Mouse (Mus musculus) bone marrow macrophage, adult 2 months (primary cell): ENCODE data around the gene Cd248.

Experiments
- CTCF ChIP-seq: IDR thresholded peaks from 2 replicates; pipeline ENCODE4 v1.5.1; 2012; ENCODE audit warnings: low read depth, mild to moderate bottlenecking, low read length, moderate library complexity
- POLR2A ChIP-seq: IDR thresholded peaks from 2 replicates; pipeline ENCODE4 v1.6.1; 2012; ENCODE audit warnings: mild to moderate bottlenecking, low read depth, low read length, borderline replicate concordance

DNA sequence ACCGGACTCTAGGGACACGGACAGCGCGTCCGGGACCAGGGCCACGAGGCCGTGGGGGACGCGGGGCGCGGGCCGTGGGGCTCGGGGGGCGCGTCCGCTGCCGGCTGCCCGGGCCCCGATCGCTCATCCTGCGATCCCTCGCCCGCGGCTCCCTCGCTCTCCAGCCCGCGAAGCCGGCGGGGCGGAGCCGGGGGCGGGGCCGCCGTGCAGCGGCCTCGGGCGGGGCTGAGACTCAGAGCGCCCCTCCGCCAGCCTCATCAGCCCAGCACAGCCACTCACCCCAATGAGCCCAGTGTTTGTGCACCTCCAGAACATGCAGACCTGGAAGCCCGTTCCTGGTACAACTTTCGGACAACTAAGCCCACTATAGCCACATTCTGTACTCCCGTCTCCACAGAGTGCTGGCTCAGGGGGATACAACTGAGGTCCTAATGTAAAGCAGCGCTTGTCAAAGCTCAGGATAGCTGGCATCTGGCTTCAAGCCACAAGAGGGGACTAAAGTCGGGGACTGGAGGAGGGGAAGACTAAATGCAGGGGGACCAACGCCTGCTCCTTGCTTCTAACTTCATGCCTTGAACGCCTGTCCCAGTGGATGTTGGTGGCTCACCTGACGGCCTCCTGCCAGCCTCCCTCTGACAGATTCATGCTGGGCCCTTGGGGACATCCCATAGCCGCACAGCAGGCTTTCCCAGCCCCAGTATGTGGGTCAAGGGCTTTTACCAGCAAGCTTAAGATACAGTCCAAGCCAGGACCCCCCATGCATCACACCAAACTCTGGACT is 30.7 kb downstream of the Cd248 start, which contains the start of gene Cnih2:
- no peak for TF ChIP-seq CTCF
- no peak for TF ChIP-seq POLR2A
